Mouse (Mus musculus) bone marrow, adult 2 months (tissue): ENCODE results near the gene Atp2a2.

Experiments
- CTCF ChIP-seq: fragments of 200-500 bp; IDR thresholded peaks from 2 replicates; pipeline ENCODE4 v1.5.1; 2011; ENCODE audit warnings: low read length, control low read depth; ENCODE audit not compliant: control insufficient read depth, insufficient read depth
- POLR2A ChIP-seq: fragments of 200-500 bp; IDR thresholded peaks from 2 replicates; pipeline ENCODE4 v1.6.1; 2011; ENCODE audit warnings: low read depth, mild to moderate bottlenecking, control low read depth, low read length, borderline replicate concordance; ENCODE audit not compliant: control insufficient read depth

GRCm38 (mm10) chr5:122529316-122529715 is 27.3 kb upstream of the Atp2a2 start:
- TF ChIP-seq POLR2A (no peak), CTCF (no peak)
